Mouse (Mus musculus) kidney, postnatal 0 days (tissue): ENCODE data around the gene H2bfm. TPM values are rescaled to one million over a fixed set of nuclear protein-coding genes. Genes with fewer than 3 reads are reported as not detected.
"Not testable (repeated sequence)": the region's sequence is repeated elsewhere in the genome, so short reads cannot be mapped to it uniquely, and the experiment has no call there.

ENCODE experiments used
- ATAC-seq: fragments of 200-750 bp; cut with Nextera tagmentation; replicated peaks from 2 replicates; pipeline ENCODE4 v1.8.0; 2017; ENCODE audit warnings: low read depth, moderate number of reproducible peaks, moderate TSS enrichment, moderate library complexity; ENCODE audit not compliant: low FRiP score
- DNase-seq: peaks from one replicate; pipeline ENCODE4 v3.0.0-alpha.2; 2016; ENCODE audit warnings: low spot score
- H3K27ac ChIP-seq: fragments of 300-500 bp; sonication (generic); 2 replicates; pipeline ENCODE4 v1.5.1; 2014; ENCODE audit warnings: mild to moderate bottlenecking
- H3K27me3 ChIP-seq: fragments of 300-500 bp; sonication (generic); 2 replicates; pipeline ENCODE4 v1.6.1; 2014; ENCODE audit warnings: low read length, mixed read lengths; ENCODE audit not compliant: insufficient read depth
- H3K36me3 ChIP-seq: fragments of 300-500 bp; sonication (generic); 2 replicates; pipeline ENCODE4 v1.6.1; 2014; ENCODE audit warnings: low read length, mixed read lengths; ENCODE audit not compliant: insufficient read depth
- H3K4me1 ChIP-seq: fragments of 300-500 bp; sonication (generic); replicated peaks from 2 replicates; pipeline ENCODE4 v1.6.1; 2014; ENCODE audit warnings: antibody characterized with exemption, low read length, mixed read lengths; ENCODE audit not compliant: insufficient read depth
- H3K4me2 ChIP-seq: fragments of 300-500 bp; sonication (generic); 2 replicates; pipeline ENCODE4 v1.6.1; 2014; ENCODE audit warnings: mild to moderate bottlenecking, low read length, moderate library complexity, mixed read lengths
- H3K4me3 ChIP-seq: fragments of 300-500 bp; sonication (generic); replicated peaks from 2 replicates; pipeline ENCODE4 v1.5.1; 2014; ENCODE audit warnings: low read depth, low read length
- H3K9ac ChIP-seq: fragments of 300-500 bp; sonication (generic); 2 replicates; pipeline ENCODE4 v1.6.1; 2014; ENCODE audit warnings: low read depth, low read length
- H3K9me3 ChIP-seq: fragments of 300-500 bp; sonication (generic); replicated peaks from 2 replicates; pipeline ENCODE4 v1.6.1; 2016; ENCODE audit warnings: low read length, inconsistent platforms, mixed read lengths
- CTCF ChIP-seq: IDR thresholded peaks from 2 replicates; pipeline ENCODE4 v1.5.1; 2016; ENCODE audit warnings: antibody characterized with exemption, low read depth, mild to moderate bottlenecking, moderate library complexity
- WGBS: fragments of 180-500 bp; shearing (Covaris S2); extraction: QIAGEN DNeasy Blood & Tissue Kit; methylation state at CpG from one replicate; pipeline ENCODE4 v1.1.7; 2014; 5-methylcytosine and 5-hydroxymethylcytosine counted together
- polyA plus RNA-seq: library from polyadenylated mRNA; unstranded; fragments of >200 nt; fragmentation: Nextera tagmentation; extraction: Ambion mirVana; gene quantifications from 2 replicates; pipeline ENCODE4 v1.2.1, GENCODE M21; 2015

H2bfm gene
- polyA plus RNA-seq, 1 experiment from 2014 or later, result not detected

DNA sequence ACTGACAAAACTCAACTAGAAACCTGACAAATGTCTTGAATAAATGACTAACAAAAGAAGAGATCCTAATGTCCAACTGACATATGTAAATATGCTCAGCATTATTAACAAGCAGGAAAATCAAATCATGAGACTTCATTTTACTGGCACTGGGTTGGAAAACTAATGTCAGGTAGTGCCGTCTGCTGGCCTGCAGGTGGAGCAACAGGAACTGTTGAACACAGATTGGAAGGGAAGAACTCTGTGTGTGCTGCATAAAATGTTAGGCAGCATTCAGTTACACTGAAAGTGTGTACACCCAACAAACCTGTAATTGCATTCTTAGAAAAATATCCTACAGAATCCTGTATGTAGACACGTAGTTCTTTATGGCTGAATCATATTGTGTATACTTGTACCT lies 32.6 kb downstream of the H2bfm start:
- H3K36me3 ChIP-seq, result no peaks in the 10 kb centered on the region
- no peak; the same call in 1 of the 2 replicates for ATAC-seq
- peak; percentile 22 for DNase-seq
- 26% methylated on average over 2 of the region's 2 CpGs for WGBS
- no peak overlapping the region for H3K9ac ChIP-seq
- no peak overlapping the region for H3K4me3 ChIP-seq
- no peaks in the 10 kb centered on the region for H3K4me1 ChIP-seq
- H3K9me3 ChIP-seq, result no peaks in the 10 kb centered on the region
- TF ChIP-seq CTCF, result peak; percentile 64
- no peak overlapping the region for H3K4me2 ChIP-seq
- no peaks in the 10 kb centered on the region for H3K27me3 ChIP-seq
- no peak overlapping the region for H3K27ac ChIP-seq

DNA sequence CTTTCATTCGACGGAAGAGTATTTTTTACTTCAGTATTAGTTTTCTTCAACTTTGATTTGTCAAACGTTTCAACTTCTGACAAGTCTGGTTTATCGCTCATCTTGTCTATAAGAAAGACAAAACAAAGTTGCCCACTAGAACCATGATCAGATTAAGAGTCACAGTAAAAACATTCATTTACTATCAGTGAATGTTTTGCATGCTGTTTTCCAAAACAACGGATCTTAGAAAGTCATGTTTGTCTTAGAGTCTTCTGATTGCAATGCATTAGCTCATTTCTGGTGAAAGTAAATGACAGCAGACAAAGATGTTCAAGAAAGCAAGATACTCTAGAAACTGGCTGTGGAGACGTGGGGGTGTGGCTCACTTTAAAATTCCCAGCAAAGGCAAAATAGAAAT lies 48.3 kb downstream of the H2bfm start, which contains the start of gene Tmsb15b2:
Gene Tmsb15b2 (minus strand): TSS at position 101 of the 400 bp plus-strand sequence.
- H3K9me3 ChIP-seq, DNase-seq, H3K27ac ChIP-seq, H3K4me1 ChIP-seq, H3K36me3 ChIP-seq, ATAC-seq, H3K9ac ChIP-seq, H3K27me3 ChIP-seq: not testable (repeated sequence)
- WGBS, result 82% methylated on average over 6 of the region's 6 CpGs
- Histone ChIP-seq H3K4me3 (peak within 1 kb of the TSS; percentile 28), H3K4me2 (peak within 1 kb of the TSS; percentile 48)

DNA sequence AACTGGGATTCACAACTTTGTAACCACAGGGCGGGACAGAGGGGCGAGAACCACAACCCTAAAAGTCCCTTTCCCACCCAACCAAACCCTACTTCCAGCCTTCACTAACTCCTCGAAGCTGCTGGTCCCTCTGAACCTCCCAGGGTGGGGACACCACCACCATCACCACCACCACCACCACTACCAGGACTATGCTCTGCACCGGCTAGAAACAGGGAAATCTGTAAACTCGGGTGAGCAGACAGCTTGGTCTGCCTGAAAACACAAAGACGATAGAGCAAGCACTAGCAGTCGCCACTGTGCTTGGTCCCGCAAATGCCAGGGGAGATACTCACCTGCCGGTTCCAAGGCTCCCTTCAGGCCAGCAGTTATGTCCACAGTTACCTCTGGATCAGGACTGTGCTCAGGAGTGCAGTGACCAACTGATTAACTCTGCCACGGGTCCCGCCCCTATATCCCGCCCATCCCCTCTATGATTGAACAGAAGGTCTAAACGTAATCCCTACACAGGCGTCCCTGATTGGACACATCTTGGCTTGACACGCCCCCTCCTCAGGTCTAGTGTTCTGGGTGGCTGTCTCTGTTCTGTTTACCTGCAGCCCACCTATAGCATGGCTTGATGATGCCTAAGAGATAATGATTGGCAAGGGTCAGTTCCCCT lies 49.4 kb downstream of the H2bfm start, which contains the start of the genes Tmsb15l and Tmsb15b1:
Gene Tmsb15l (minus strand): TSS at position 446 of the 661 bp plus-strand sequence.
Gene Tmsb15b1 (minus strand): TSS at position 451 of the 661 bp plus-strand sequence.
- H3K4me3 ChIP-seq, result peak within 1 kb of the TSS; percentile 28
- DNase-seq (peak; percentile 79), ATAC-seq (peak; percentile 100)
- no peaks in the 10 kb centered on the region for H3K9me3 ChIP-seq
- WGBS, result 43% methylated on average over 15 of the region's 15 CpGs
- 0 out of 2 replicates have a peak within 1 kb of the TSS, but pooled peaks have one; percentile 27 for H3K9ac ChIP-seq
- no peaks in the 10 kb centered on the region for H3K36me3 ChIP-seq
- peak within 1 kb of the TSS; percentile 48 for H3K4me2 ChIP-seq
- H3K27me3 ChIP-seq, result no peaks in the 10 kb centered on the region
- no peaks in the 10 kb centered on the region for H3K4me1 ChIP-seq
- no peak within 1 kb of the TSS for H3K27ac ChIP-seq
- TF ChIP-seq CTCF, result no peak

Other genes with a start within 250 kb of the H2bfm start
- gene Tceal1, start 219.3 kb upstream of the H2bfm start, polyA plus RNA-seq, result 13.4 and 17.1 TPM in 2 replicates
- gene Morf4l2, start 183.6 kb upstream of the H2bfm start, polyA plus RNA-seq, result 478 and 504 TPM in 2 replicates
- gene Glra4, start 147.2 kb upstream of the H2bfm start, polyA plus RNA-seq, result not detected in 2 replicates
- gene Plp1, start 104.7 kb upstream of the H2bfm start, polyA plus RNA-seq, result 1.6 TPM in 2 replicates
- 0.04 and 0.06 TPM in 2 replicates for gene Rab9b, start 58.6 kb upstream of the H2bfm start, polyA plus RNA-seq
- 52.6 and 76.2 TPM in 2 replicates for gene Tmsb15b2, start 48.2 kb downstream of the H2bfm start, polyA plus RNA-seq
- 5.9 and 7.3 TPM in 2 replicates for gene Tmsb15l, start 49.5 kb downstream of the H2bfm start, polyA plus RNA-seq
- 41.5 and 51.6 TPM in 2 replicates for gene Tmsb15b1, start 49.5 kb downstream of the H2bfm start, polyA plus RNA-seq
- 20.5 and 22.0 TPM in 2 replicates for gene Zcchc18, start 65.8 kb downstream of the H2bfm start, polyA plus RNA-seq
- 9.5 and 9.9 TPM in 2 replicates for gene Slc25a53, start 111.0 kb downstream of the H2bfm start, polyA plus RNA-seq
- 8.4 and 9.1 TPM in 2 replicates for gene Fam199x, start 122.3 kb downstream of the H2bfm start, polyA plus RNA-seq
- not detected in 2 replicates for gene Esx1, start 194.8 kb downstream of the H2bfm start, polyA plus RNA-seq